8 mouse cellular contexts compared by ENCODE assay signal in the genomic region with DNA sequence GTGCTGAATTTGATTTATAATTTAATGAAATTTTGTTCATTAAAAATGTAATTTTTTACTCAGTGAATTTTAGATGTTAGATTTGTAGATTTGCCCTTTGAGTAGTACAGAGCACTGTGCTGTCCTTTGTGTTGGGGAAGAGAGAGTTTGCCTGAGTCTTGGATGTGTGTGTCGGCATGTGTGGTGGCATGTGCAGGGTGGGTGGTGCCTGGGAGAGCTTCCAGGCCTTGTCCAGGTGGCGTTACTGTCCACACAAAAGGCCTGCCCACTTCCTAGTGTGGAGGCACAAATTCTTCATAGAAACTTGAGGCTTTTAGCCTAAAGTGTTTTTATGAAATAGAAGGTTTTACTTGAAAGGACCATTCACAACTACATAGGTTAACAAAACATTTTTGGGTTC. TPM values are rescaled to one million over a fixed set of nuclear protein-coding genes. Genes with fewer than 3 reads are reported as not detected.
DNase-seq lines count a peak whose midpoint lies in the region; ATAC-seq and TF ChIP-seq lines count a peak whose summit lies in the region.
"Had no signal": no experiment of that assay in that cellular context is flagged by ENCODE, and none has a peak within 500 bp of the region (broad histone marks: within the 10 kb centered on the region; RNA-seq: fewer than 3 reads in every experiment).

No protein-coding gene starts in this region.

- no peaks in the 10 kb centered on the region for H3K9me3 ChIP-seq in heart, postnatal 0 days (replicated peaks; ENCODE audit: control insufficient read depth, low read length)
- H3K9me3 ChIP-seq in lung, embryonic 15.5 days: no peaks in the 10 kb centered on the region
- H3K9me3 ChIP-seq in limb, embryonic 15.5 days: no peaks in the 10 kb centered on the region
- H3K9me3 ChIP-seq: G1E had no signal

- DNase-seq in heart, postnatal 0 days (ENCODE audit: low spot score): no peak
- DNase-seq in heart, postnatal 25 days (ENCODE audit: low spot score): no peak
- no peak for DNase-seq in lung, postnatal 4 days
- DNase-seq in brain, adult 2 months (ENCODE audit: low read depth, low spot score): peak; percentile 77

- no peak for ATAC-seq in heart, postnatal 0 days (ENCODE audit: insufficient read depth, low read depth)
- ATAC-seq in lung, embryonic 15.5 days (ENCODE audit: borderline replicate concordance, extremely low read depth, low FRiP score, low TSS enrichment): no peak
- ATAC-seq in limb, embryonic 15.5 days (ENCODE audit: insufficient number of reproducible peaks, low FRiP score, low TSS enrichment, low read depth): no peak
- ATAC-seq in erythroid progenitor cell, adult 5-6 weeks (replicated peaks; ENCODE audit: low FRiP score, poor library complexity, severe bottlenecking): no peak

- peak overlapping the region; percentile 69; the same call in 1 of the 2 replicates for H3K4me2 ChIP-seq in heart, postnatal 0 days (ENCODE audit: low read depth, low read length)
- H3K4me2 ChIP-seq in lung, embryonic 15.5 days: peak overlapping the region; percentile 60; the same call in 1 of the 2 replicates
- H3K4me2 ChIP-seq in limb, embryonic 15.5 days: no peak overlapping the region

- TF ChIP-seq CTCF in heart, postnatal 0 days (IDR thresholded peaks at IDR 0.05; ENCODE audit: low read depth): no peak

- H3K27ac ChIP-seq in heart, postnatal 0 days (ENCODE audit: low read depth): no peak overlapping the region
- H3K27ac ChIP-seq in lung, embryonic 15.5 days: 0 out of 2 replicates have a peak overlapping the region, but pooled peaks have one; percentile 16
- 0 out of 2 replicates have a peak overlapping the region, but pooled peaks have one; percentile 27 for H3K27ac ChIP-seq in limb, embryonic 15.5 days

- 49% methylated on average over 2 of the region's 2 CpGs for WGBS in heart, postnatal 0 days
- WGBS in lung, embryonic 15.5 days: 57% methylated on average over 2 of the region's 2 CpGs
- WGBS in limb, embryonic 15.5 days: 43% methylated on average over 2 of the region's 2 CpGs

- H3K9ac ChIP-seq in heart, postnatal 0 days (replicated peaks; ENCODE audit: low read depth, low read length): no peak overlapping the region
- no peak overlapping the region for H3K9ac ChIP-seq in lung, embryonic 15.5 days
- no peak overlapping the region for H3K9ac ChIP-seq in limb, embryonic 15.5 days

- H3K4me3 ChIP-seq in heart, postnatal 0 days (ENCODE audit: low read depth, low read length): no peak overlapping the region
- no peak overlapping the region for H3K4me3 ChIP-seq in lung, embryonic 15.5 days
- peak overlapping the region; percentile 32; the same call in 1 of the 2 replicates for H3K4me3 ChIP-seq in limb, embryonic 15.5 days

- no peaks in the 10 kb centered on the region for H3K27me3 ChIP-seq in heart, postnatal 0 days (ENCODE audit: control insufficient read depth, insufficient read depth, low read length)
- no peaks in the 10 kb centered on the region for H3K27me3 ChIP-seq in lung, embryonic 15.5 days
- no peaks in the 10 kb centered on the region for H3K27me3 ChIP-seq in limb, embryonic 15.5 days

- intact Hi-C loops in heart, postnatal 25 days (cut with DNase I): loop anchor here (2.0 to 5.0 kb wide), 2 partner anchors 35 to 176 kb away; a partner anchor contains a TSS

- H3K4me1 ChIP-seq in heart, postnatal 0 days (ENCODE audit: control insufficient read depth, insufficient read depth): peaks cover 73% of the 10 kb centered on the region
- H3K4me1 ChIP-seq in lung, embryonic 15.5 days: peaks cover 92% of the 10 kb centered on the region
- H3K4me1 ChIP-seq in limb, embryonic 15.5 days: peaks cover 85% of the 10 kb centered on the region

- peaks cover 12% of the 10 kb centered on the region; the same call in 1 of the 2 replicates for H3K36me3 ChIP-seq in heart, postnatal 0 days (replicated peaks; ENCODE audit: control insufficient read depth, insufficient read depth, low read length)
- no peaks in the 10 kb centered on the region for H3K36me3 ChIP-seq in lung, embryonic 15.5 days
- no peaks in the 10 kb centered on the region for H3K36me3 ChIP-seq in limb, embryonic 15.5 days
- H3K36me3 ChIP-seq: G1E had no signal

- TF ChIP-seq EP300 in heart, postnatal 0 days (IDR thresholded peaks at IDR 0.05; ENCODE audit: low read depth): no peak

RNA-seq across cellular contexts. Expression of a gene that starts 36.2 kb away (rescaled TPM):
- 106 and 129 TPM in 2 replicates for total RNA-seq in heart, postnatal 0 days (2014; rRNA removed; ENCODE audit: low replicate concordance)
- 17.0 and 17.4 TPM in 2 replicates for polyA plus RNA-seq in heart, postnatal 0 days (2015; fragmentation: Nextera tagmentation; extraction: Ambion mirVana)
- total RNA-seq in heart, postnatal 25 days (2021): 100 to 1,000 TPM; 155 to 174 TPM
- 30.9 and 39.5 TPM in 2 replicates for polyA plus RNA-seq in lung, embryonic 15.5 days (2015; fragmentation: Nextera tagmentation; extraction: Ambion mirVana)
- 29.5 and 32.7 TPM in 2 replicates for polyA plus RNA-seq in limb, embryonic 15.5 days (2015; fragmentation: Nextera tagmentation; extraction: Ambion mirVana)
- total RNA-seq in erythroid progenitor cell, adult 5-6 weeks (2015; ENCODE audit: low replicate concordance): 15.9 and 28.1 TPM in 2 replicates
- 13.2 and 28.7 TPM in 2 replicates for total RNA-seq in erythroid progenitor cell, adult 5-6 weeks (2017; ENCODE audit: low replicate concordance)
